Mouse (Mus musculus) forebrain, embryonic 16.5 days (tissue): ENCODE measurements at regions not wholly inside any gene's neighbourhood (a gene's known extent, or its start where the extent isn't known, plus 50 kb on each side); places are given as distances from the start of the nearest gene placed in this dataset.
"Not testable (repeated sequence)": the region's sequence is repeated elsewhere in the genome, so short reads cannot be mapped to it uniquely, and the experiment has no call there.

Source experiments
- ATAC-seq: fragments of 200-750 bp; cut with Nextera tagmentation; 2 replicates; pipeline ENCODE4 v1.8.0; 2017; ENCODE audit warnings: mild to moderate bottlenecking, moderate library complexity
- H3K27ac ChIP-seq: fragments of 300-500 bp; sonication (generic); 2 replicates; pipeline ENCODE4 v1.5.1; 2014; ENCODE audit warnings: low read length, control low read depth
- H3K27me3 ChIP-seq: fragments of 300-500 bp; sonication (generic); replicated peaks from 2 replicates; pipeline ENCODE4 v1.6.1; 2014; ENCODE audit warnings: low read length; ENCODE audit not compliant: control insufficient read depth, insufficient read depth
- H3K36me3 ChIP-seq: fragments of 300-500 bp; sonication (generic); 2 replicates; pipeline ENCODE4 v1.6.1; 2014; ENCODE audit not compliant: control insufficient read depth, insufficient read depth
- H3K4me1 ChIP-seq: fragments of 300-500 bp; sonication (generic); replicated peaks from 2 replicates; pipeline ENCODE4 v1.6.1; 2014; ENCODE audit warnings: low read length; ENCODE audit not compliant: control insufficient read depth, insufficient read depth
- H3K4me2 ChIP-seq: fragments of 300-500 bp; sonication (generic); 2 replicates; pipeline ENCODE4 v1.6.1; 2014; ENCODE audit warnings: mild to moderate bottlenecking, low read length, control low read depth
- H3K4me3 ChIP-seq: fragments of 300-500 bp; sonication (generic); replicated peaks from 2 replicates; pipeline ENCODE4 v1.5.1; 2014; ENCODE audit warnings: mild to moderate bottlenecking, low read length, control low read depth
- H3K9ac ChIP-seq: fragments of 300-500 bp; sonication (generic); replicated peaks from 2 replicates; pipeline ENCODE4 v1.6.1; 2014; ENCODE audit warnings: low read depth, low read length, control low read depth
- H3K9me3 ChIP-seq: fragments of 300-500 bp; sonication (generic); 2 replicates; pipeline ENCODE4 v1.6.1; 2016; ENCODE audit warnings: low read length; ENCODE audit not compliant: control insufficient read depth
- WGBS: fragments of 180-500 bp; shearing (Covaris S2); extraction: QIAGEN DNeasy Blood & Tissue Kit; methylation state at CpG from one replicate; pipeline ENCODE4 v1.1.7; 2014; 5-methylcytosine and 5-hydroxymethylcytosine counted together

- not testable (repeated sequence) for H3K4me1 ChIP-seq, H3K36me3 ChIP-seq, H3K27me3 ChIP-seq, H3K4me3 ChIP-seq, ATAC-seq, H3K4me2 ChIP-seq, H3K9ac ChIP-seq, H3K9me3 ChIP-seq, H3K27ac ChIP-seq
- WGBS = 87% methylated on average over 1 of the region's 1 CpGs
Observed at GRCm38 (mm10) chrX:40707176-40707575, 693.5 kb upstream of the Gria3 start.

GRCm38 (mm10) chrX:40708631-40709030 is 692.0 kb upstream of the Gria3 start:
- no peaks in the 10 kb centered on the region for H3K27me3 ChIP-seq
- no peak overlapping the region for H3K4me2 ChIP-seq
- no peaks in the 10 kb centered on the region for H3K36me3 ChIP-seq
- H3K9ac ChIP-seq = no peak overlapping the region
- no peak overlapping the region for H3K27ac ChIP-seq
- H3K4me1 ChIP-seq = no peaks in the 10 kb centered on the region
- no peaks in the 10 kb centered on the region for H3K9me3 ChIP-seq
- no peak overlapping the region for H3K4me3 ChIP-seq
- no peak for ATAC-seq

- H3K4me1 ChIP-seq = no peaks in the 10 kb centered on the region
- no peak overlapping the region for H3K27ac ChIP-seq
- WGBS = 40% methylated on average over 4 of the region's 4 CpGs
- no peak overlapping the region for H3K9ac ChIP-seq
- no peaks in the 10 kb centered on the region for H3K27me3 ChIP-seq
- H3K9me3 ChIP-seq = no peaks in the 10 kb centered on the region
- H3K4me2 ChIP-seq = no peak overlapping the region
- no peak overlapping the region for H3K4me3 ChIP-seq
- peak; percentile 15; the same call in 1 of the 2 replicates for ATAC-seq
- no peaks in the 10 kb centered on the region for H3K36me3 ChIP-seq
Observed at GRCm38 (mm10) chrX:40740701-40741344, 659.8 kb upstream of the Gria3 start.
